Mouse (Mus musculus) adrenal gland, postnatal 36 days (tissue): ENCODE data around the gene Tmem44. TPM values are rescaled to one million over a fixed set of nuclear protein-coding genes. Genes with fewer than 3 reads are reported as not detected.
"Not testable (repeated sequence)": the region's sequence is repeated elsewhere in the genome, so short reads cannot be mapped to it uniquely, and the experiment has no call there.

ENCODE experiments used
- DNase-seq, 2 experiments: peaks; one replicate each; pipeline ENCODE4 v3.0.0; 2021; ENCODE audit warnings: mixed read lengths in 1 of 2
- total RNA-seq, 2 experiments: library from RNA; stranded (reverse); gene quantifications; 2 replicates each; pipeline ENCODE4 v1.2.3; 2021

The Tmem44 gene
- total RNA-seq, 2 experiments from 2014 or later, result 3.7 to 4.7 TPM

- no peak for DNase-seq
These were observed 51.4 kb downstream of the Tmem44 start for GRCm38 (mm10) chr16:30499126-30499857.

DNA sequence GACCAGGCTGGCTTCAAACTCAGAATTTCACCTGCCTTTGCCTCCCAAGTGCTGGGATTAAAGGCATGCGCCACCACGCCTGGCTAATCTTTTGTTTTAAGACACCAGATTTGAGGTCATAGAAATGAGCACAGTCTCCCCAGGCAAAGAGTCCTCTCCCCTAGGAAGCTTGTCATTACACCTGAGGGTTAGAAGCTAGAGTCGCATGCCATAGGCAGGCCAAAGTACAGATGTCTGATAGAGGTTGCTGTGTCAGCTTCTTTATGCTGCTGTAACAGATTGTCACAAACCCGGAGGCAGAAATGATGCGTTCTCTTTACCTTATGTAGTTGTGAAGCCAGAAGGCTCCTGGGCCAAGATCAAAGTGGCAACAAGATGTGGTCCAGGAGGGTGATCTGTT, 53.3 kb downstream of the Tmem44 start:
- no peak for DNase-seq

DNA sequence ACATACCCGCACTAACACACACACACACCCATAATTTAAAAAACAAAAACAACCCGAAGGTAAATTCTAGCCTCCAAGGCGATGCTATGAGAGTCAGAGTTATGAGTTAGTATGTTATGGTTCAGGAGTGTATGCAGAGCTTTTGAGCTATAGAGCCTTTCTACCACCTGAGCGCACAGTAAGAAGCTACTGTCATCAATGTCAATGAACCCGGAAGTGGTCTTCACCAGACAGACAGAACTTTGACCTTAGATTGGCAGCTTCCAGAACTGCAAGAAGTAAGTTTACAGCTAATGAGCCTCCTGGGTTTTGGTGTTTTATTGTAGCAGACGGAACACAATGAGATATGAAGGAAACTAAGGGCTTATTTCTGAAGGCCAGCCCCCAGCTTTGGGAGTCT, 55.8 kb downstream of the Tmem44 start:
- no peak for DNase-seq

GRCm38 (mm10) chr16:30491742-30492141, 58.9 kb downstream of the Tmem44 start:
- DNase-seq, result no peak

DNA sequence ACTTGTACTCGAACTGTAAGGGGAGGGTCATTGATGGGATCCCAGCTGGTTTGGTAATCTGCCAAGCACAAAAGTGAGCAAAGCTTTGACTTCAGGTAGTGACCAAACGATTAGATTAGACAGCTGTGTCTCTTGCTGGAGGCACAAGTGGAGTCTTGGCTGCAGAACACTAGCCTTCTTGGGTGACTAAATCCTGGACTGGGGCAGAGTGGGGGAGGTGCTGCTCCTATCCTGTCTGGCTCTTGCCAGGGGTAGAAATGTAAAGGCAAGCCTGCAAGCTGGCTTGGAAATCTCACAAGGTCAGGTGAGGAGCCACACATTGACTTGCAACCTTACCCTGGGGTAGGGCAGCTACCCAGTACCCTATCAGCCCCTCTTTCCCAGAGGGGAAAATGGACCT, 59.9 kb downstream of the Tmem44 start:
- DNase-seq, result peak in 1 of 2 experiments; percentile 32

DNA sequence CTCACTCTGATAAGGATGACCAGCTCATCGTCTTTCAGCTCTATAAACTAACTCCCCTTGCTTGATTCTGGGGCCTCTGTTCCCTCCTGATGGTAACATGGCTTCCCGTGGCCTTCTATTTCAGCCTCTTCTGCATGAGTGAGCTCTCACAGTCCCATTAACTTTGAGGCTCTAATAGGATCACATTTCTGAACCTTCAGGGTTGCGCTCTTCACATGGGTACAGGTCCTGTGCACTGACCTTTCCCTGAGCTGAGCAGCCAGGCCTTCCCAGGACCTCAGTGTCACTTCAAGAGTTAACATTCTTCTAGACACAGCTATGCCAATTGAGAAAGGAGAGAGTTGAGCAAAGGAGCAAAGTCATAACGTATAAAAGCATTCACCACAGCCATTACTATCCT, 60.3 kb downstream of the Tmem44 start:
- no peak for DNase-seq

DNA sequence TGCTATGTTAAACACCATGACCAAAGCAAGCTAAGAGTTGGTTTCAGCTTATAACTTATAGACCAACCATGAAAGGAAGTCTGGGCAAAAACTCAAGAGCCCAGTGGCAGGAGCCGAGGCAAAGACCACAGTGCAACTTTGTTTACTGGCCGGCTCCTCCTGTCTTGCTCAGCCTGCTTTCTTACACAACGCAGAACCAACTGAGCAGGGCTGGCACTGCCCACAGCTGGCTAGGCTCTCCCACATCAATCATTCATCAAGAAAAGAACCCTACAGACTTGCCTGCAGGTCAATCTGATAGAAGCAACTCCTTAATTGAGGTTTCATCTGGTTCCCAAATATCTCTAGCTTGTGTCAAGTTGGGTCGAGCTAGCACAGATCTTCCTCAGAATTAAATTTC, 61.0 kb downstream of the Tmem44 start:
- DNase-seq, result no peak

GRCm38 (mm10) chr16:30486498-30486897, 64.1 kb downstream of the Tmem44 start:
- DNase-seq, result no peak

GRCm38 (mm10) chr16:30477791-30478190, 72.9 kb downstream of the Tmem44 start:
- no peak for DNase-seq

- DNase-seq, result no peak
These were observed 73.6 kb downstream of the Tmem44 start for GRCm38 (mm10) chr16:30477006-30477405.

DNA sequence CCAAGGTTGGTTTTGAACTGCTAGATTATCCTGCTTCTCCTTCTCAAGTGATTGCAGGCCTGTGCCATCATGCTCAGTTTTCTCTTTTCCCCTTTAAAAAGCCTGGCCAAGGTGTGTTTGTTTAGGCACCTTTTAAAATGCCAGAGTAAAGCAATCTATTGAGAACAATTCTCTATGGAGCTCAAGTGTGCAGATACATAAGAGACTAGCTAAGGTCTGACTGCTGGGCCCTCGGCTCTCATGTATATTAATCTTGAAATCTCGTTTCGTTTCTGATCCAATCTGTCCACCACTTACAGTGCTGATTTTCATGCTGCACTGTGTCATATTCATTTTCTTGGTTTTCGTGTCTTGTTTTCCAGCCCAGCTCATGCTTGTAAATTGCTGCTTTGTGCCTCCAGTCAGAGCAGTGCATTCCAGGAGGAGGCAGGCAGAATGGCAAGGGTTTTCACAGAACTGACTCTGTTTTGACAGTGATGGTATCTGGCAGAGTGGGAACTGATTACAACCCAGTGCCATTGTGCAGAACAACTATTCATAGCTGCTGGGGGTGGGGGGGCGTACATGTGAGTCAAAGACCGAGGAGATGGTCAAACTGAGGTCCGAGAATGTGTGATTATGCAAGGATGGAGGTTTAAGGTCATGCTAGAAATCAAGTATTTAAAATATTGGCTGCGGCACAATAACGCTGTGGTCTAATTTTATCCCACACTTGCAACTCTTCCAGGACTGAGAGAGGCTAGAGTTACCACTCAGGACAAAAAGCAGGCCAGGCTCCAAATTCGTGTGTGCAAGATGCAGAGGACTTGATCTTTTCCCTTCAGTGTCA, 74.8 kb downstream of the Tmem44 start:
- DNase-seq, result no peak

- no peak for DNase-seq
These were observed 78.2 kb downstream of the Tmem44 start for GRCm38 (mm10) chr16:30472447-30472846.

GRCm38 (mm10) chr16:30471912-30472311, 78.7 kb downstream of the Tmem44 start:
- no peak for DNase-seq

- DNase-seq, result no peak
These were observed 81.7 kb downstream of the Tmem44 start for GRCm38 (mm10) chr16:30468944-30469343.

- DNase-seq, result peak; percentile 64 to 68
These were observed 84.9 kb downstream of the Tmem44 start for GRCm38 (mm10) chr16:30465680-30466298.

GRCm38 (mm10) chr16:30464742-30465141, 85.9 kb downstream of the Tmem44 start:
- not testable (repeated sequence) for DNase-seq

Other genes starting within 250 kb of the Tmem44 start
- under 1 TPM; 0.20 to 0.26 TPM for gene Gp5, start 240.1 kb downstream of the Tmem44 start, total RNA-seq
- 10 to 100 TPM; 89.6 to 92.1 TPM for gene Atp13a3, start 144.9 kb downstream of the Tmem44 start, total RNA-seq
- gene Lsg1, start 36.8 kb upstream of the Tmem44 start, total RNA-seq, result 10 to 100 TPM; 36.7 to 37.2 TPM
- gene Fam43a, start 48.9 kb upstream of the Tmem44 start, total RNA-seq, result 10 to 100 TPM; 23.6 to 27.5 TPM